Comparison of ENCODE assay signal across 21 mouse cellular contexts in genomic region chr16:48818524-48818923, GRCm38 (mm10). TPM values are rescaled to one million over a fixed set of nuclear protein-coding genes. Genes with fewer than 3 reads are reported as not detected.
A peak's percentile ranks its signal among the peaks of the same experiment; 100 is the strongest.
DNase-seq lines count a peak whose midpoint lies in the region; ATAC-seq lines count a peak whose summit lies in the region.
"Had no signal": no experiment of that assay in that cellular context is flagged by ENCODE, and none has a peak within 500 bp of the region (broad histone marks: within the 10 kb centered on the region; RNA-seq: fewer than 3 reads in every experiment).

No protein-coding gene starts in this region.

- ATAC-seq in granulocyte monocyte progenitor cell, adult 5-6 weeks (replicated peaks; ENCODE audit: poor library complexity, severe bottlenecking) = peak; percentile 97
- ATAC-seq in neutrophil, adult 5-6 weeks (ENCODE audit: extremely low read depth, insufficient number of reproducible peaks, low FRiP score, poor library complexity, severe bottlenecking) = peak; percentile 50; the same call in 1 of the 2 replicates
- no peak for ATAC-seq in erythroid progenitor cell, adult 5-6 weeks (replicated peaks; ENCODE audit: low FRiP score, poor library complexity, severe bottlenecking)
- ATAC-seq: CD4-positive, CD25-positive, alpha-beta regulatory T cell, adult 4 months; forebrain, embryonic 15.5 days; hindbrain, postnatal 0 days had no signal

- DNase-seq in 3T3-L1 (ENCODE audit: low read depth, low spot score) (peak; percentile 61), NIH3T3 (ENCODE audit: low read depth) (peak; percentile 46)
- DNase-seq in layer of hippocampus, adult 8-10 months (ENCODE audit: low spot score in 2 of 2) = no peak
- DNase-seq: adrenal gland, adult 2 months; adrenal gland, postnatal 25 days; B cell, adult 2 months; cerebellum, adult 18-20 months; cerebellum, adult 9-11 months; cerebellum, postnatal 36 days; gastrocnemius, adult 2 months; gastrocnemius, postnatal 36 days; heart, adult 18-20 months; heart, postnatal 10 days; heart, postnatal 4 days had no signal

RNA-seq across cellular contexts. Expression of gene Retnlb, which starts 1.9 kb away (rescaled TPM):
- not detected in 2 replicates for total RNA-seq in granulocyte monocyte progenitor cell, adult 5-6 weeks (2014; fragmentation: Nextera tagmentation)
- total RNA-seq in granulocyte monocyte progenitor cell, adult 5-6 weeks (2017) = not detected in 2 replicates
- total RNA-seq in neutrophil, adult 5-6 weeks (2017) = 0.93 TPM in 1 of 2 replicates, not detected in the other
- 1.7 TPM in 1 of 2 replicates, not detected in the other for total RNA-seq in erythroid progenitor cell, adult 5-6 weeks (2015; ENCODE audit: low replicate concordance)
- not detected in 2 replicates for total RNA-seq in erythroid progenitor cell, adult 5-6 weeks (2017; ENCODE audit: low replicate concordance)
- total RNA-seq in layer of hippocampus, adult 8-10 months (2022) = not detected
- total RNA-seq: adrenal gland, adult 2 months; adrenal gland, postnatal 25 days; G1E; gastrocnemius, adult 2 months; gastrocnemius, postnatal 36 days; heart, adult 18-20 months; heart, postnatal 10 days; heart, postnatal 4 days; hindbrain, postnatal 0 days had no signal

RNA-seq across cellular contexts. Expression of gene Retnla, which starts 23.8 kb away (rescaled TPM):
- total RNA-seq in granulocyte monocyte progenitor cell, adult 5-6 weeks (2014; fragmentation: Nextera tagmentation) = not detected in 2 replicates
- not detected in 2 replicates for total RNA-seq in granulocyte monocyte progenitor cell, adult 5-6 weeks (2017)
- total RNA-seq in neutrophil, adult 5-6 weeks (2017) = not detected in 2 replicates
- not detected in 2 replicates for total RNA-seq in erythroid progenitor cell, adult 5-6 weeks (2015; ENCODE audit: low replicate concordance)
- total RNA-seq in erythroid progenitor cell, adult 5-6 weeks (2017; ENCODE audit: low replicate concordance) = not detected in 2 replicates
- not detected for total RNA-seq in layer of hippocampus, adult 8-10 months (2022)
- total RNA-seq: G1E; heart, postnatal 4 days; hindbrain, postnatal 0 days had no signal

RNA-seq across cellular contexts. Expression of gene Trat1, which starts 46.7 kb away (rescaled TPM):
- total RNA-seq in granulocyte monocyte progenitor cell, adult 5-6 weeks (2014; fragmentation: Nextera tagmentation) = not detected in 2 replicates
- total RNA-seq in granulocyte monocyte progenitor cell, adult 5-6 weeks (2017) = 0.31 TPM in 1 of 2 replicates, not detected in the other
- total RNA-seq in neutrophil, adult 5-6 weeks (2017) = 6.5 and 9.4 TPM in 2 replicates
- 0.42 TPM in 1 of 2 replicates, not detected in the other for total RNA-seq in erythroid progenitor cell, adult 5-6 weeks (2015; ENCODE audit: low replicate concordance)
- 0.83 TPM in 1 of 2 replicates, not detected in the other for total RNA-seq in erythroid progenitor cell, adult 5-6 weeks (2017; ENCODE audit: low replicate concordance)
- under 1 TPM in 3 of 4 experiments, not detected in 1; 0.08 to 0.53 (median 0.22) TPM for total RNA-seq in layer of hippocampus, adult 8-10 months (2022)
- total RNA-seq: adrenal gland, adult 2 months; gastrocnemius, adult 2 months; heart, postnatal 4 days had no signal

RNA-seq across cellular contexts. Expression of gene Retnlg, which starts 53.9 kb away (rescaled TPM):
- total RNA-seq in granulocyte monocyte progenitor cell, adult 5-6 weeks (2014; fragmentation: Nextera tagmentation) = 26.8 TPM in 1 of 2 replicates, not detected in the other
- 38.3 and 48.3 TPM in 2 replicates for total RNA-seq in granulocyte monocyte progenitor cell, adult 5-6 weeks (2017)
- 1,046 and 1,151 TPM in 2 replicates for total RNA-seq in neutrophil, adult 5-6 weeks (2017)
- total RNA-seq in erythroid progenitor cell, adult 5-6 weeks (2015; ENCODE audit: low replicate concordance) = 505 and 517 TPM in 2 replicates
- 137 and 151 TPM in 2 replicates for total RNA-seq in erythroid progenitor cell, adult 5-6 weeks (2017; ENCODE audit: low replicate concordance)
- not detected for total RNA-seq in layer of hippocampus, adult 8-10 months (2022)
- total RNA-seq: adrenal gland, postnatal 25 days; G1E; gastrocnemius, postnatal 36 days; heart, adult 18-20 months; hindbrain, postnatal 0 days had no signal

Comparison
In these comparisons a context has a peak if more than half of its experiments do, and no peak if none do; other contexts are left out.
1. DNase-seq: peak in 3T3-L1 (single experiment) and NIH3T3 (single experiment); none in layer of hippocampus, adult 8-10 months (0 of 2).